In genomic region chr2:18940693-18941270, GRCm38 (mm10) we compare ENCODE assay signal across 15 mouse cellular contexts. TPM values are rescaled to one million over a fixed set of nuclear protein-coding genes. Genes with fewer than 3 reads are reported as not detected.
A peak's percentile ranks its signal among the peaks of the same experiment; 100 is the strongest.
DNase-seq lines count a peak whose midpoint lies in the region; ATAC-seq and TF ChIP-seq lines count a peak whose summit lies in the region.
"Had no signal": no experiment of that assay in that cellular context is flagged by ENCODE, and none has a peak within 500 bp of the region (broad histone marks: within the 10 kb centered on the region; RNA-seq: fewer than 3 reads in every experiment).

No protein-coding gene starts in this region.

- peaks cover 64% of the 10 kb centered on the region for H3K4me1 ChIP-seq in heart, embryonic 10.5 days
- peaks cover 55% of the 10 kb centered on the region for H3K4me1 ChIP-seq in kidney, embryonic 16.5 days (ENCODE audit: insufficient read depth, low read length)
- H3K4me1 ChIP-seq in heart, postnatal 0 days (ENCODE audit: control insufficient read depth, insufficient read depth): peaks cover 60% of the 10 kb centered on the region
- peaks cover 91% of the 10 kb centered on the region for H3K4me1 ChIP-seq in liver, embryonic 13.5 days (replicated peaks)
- H3K4me1 ChIP-seq in embryonic facial prominence, embryonic 10.5 days: peaks cover 46% of the 10 kb centered on the region

- no peak overlapping the region for H3K9ac ChIP-seq in kidney, embryonic 16.5 days (replicated peaks; ENCODE audit: low read length)
- H3K9ac ChIP-seq in heart, postnatal 0 days (replicated peaks; ENCODE audit: low read depth, low read length): no peak overlapping the region
- H3K9ac ChIP-seq in liver, embryonic 13.5 days: peak overlapping the region; percentile 55
- H3K9ac ChIP-seq: limb, embryonic 12.5 days; midbrain, embryonic 15.5 days; neural tube, embryonic 13.5 days had no signal

- peak; percentile 72 for DNase-seq in heart, embryonic 10.5 days (ENCODE audit: low spot score)
- no peak for DNase-seq in heart, postnatal 36 days
- DNase-seq in kidney, adult 18-20 months: no peak
- no peak for DNase-seq in heart, postnatal 0 days (ENCODE audit: low spot score)
- DNase-seq in liver, embryonic 13.5 days: no peak
- no peak for DNase-seq in left cerebral cortex, adult 2 months (ENCODE audit: extremely low spot score in 1 of 2, low spot score in 2 of 2)
- DNase-seq in embryonic facial prominence, embryonic 10.5 days (ENCODE audit: low spot score): no peak
- DNase-seq: cerebellum, adult 11 months; lung, postnatal 4 days; thymus, adult 18-20 months had no signal

- H3K36me3 ChIP-seq in heart, embryonic 10.5 days: no peaks in the 10 kb centered on the region
- H3K36me3 ChIP-seq in kidney, embryonic 16.5 days (ENCODE audit: insufficient read depth, low read length): no peaks in the 10 kb centered on the region
- H3K36me3 ChIP-seq in heart, postnatal 0 days (replicated peaks; ENCODE audit: control insufficient read depth, insufficient read depth, low read length): no peaks in the 10 kb centered on the region
- no peaks in the 10 kb centered on the region for H3K36me3 ChIP-seq in liver, embryonic 13.5 days
- H3K36me3 ChIP-seq in embryonic facial prominence, embryonic 10.5 days (replicated peaks): no peaks in the 10 kb centered on the region
- H3K36me3 ChIP-seq: limb, embryonic 12.5 days; midbrain, embryonic 15.5 days; neural tube, embryonic 13.5 days had no signal

- no peaks in the 10 kb centered on the region for H3K9me3 ChIP-seq in heart, embryonic 10.5 days
- H3K9me3 ChIP-seq in kidney, embryonic 16.5 days (ENCODE audit: low read length): no peaks in the 10 kb centered on the region
- no peaks in the 10 kb centered on the region for H3K9me3 ChIP-seq in heart, postnatal 0 days (replicated peaks; ENCODE audit: control insufficient read depth, low read length)
- H3K9me3 ChIP-seq in liver, embryonic 13.5 days (replicated peaks): no peaks in the 10 kb centered on the region
- H3K9me3 ChIP-seq in embryonic facial prominence, embryonic 10.5 days: no peaks in the 10 kb centered on the region
- H3K9me3 ChIP-seq: limb, embryonic 12.5 days; midbrain, embryonic 15.5 days; neural tube, embryonic 13.5 days had no signal

- WGBS in heart, embryonic 10.5 days: 27% methylated on average over 12 of the region's 12 CpGs
- 59% methylated on average over 12 of the region's 12 CpGs for WGBS in kidney, embryonic 16.5 days
- WGBS in heart, postnatal 0 days: 28% methylated on average over 12 of the region's 12 CpGs
- WGBS in liver, embryonic 13.5 days (ENCODE audit: insufficient replicate concordance): 10% methylated on average over 12 of the region's 12 CpGs
- WGBS in embryonic facial prominence, embryonic 10.5 days: 54% methylated on average over 12 of the region's 12 CpGs

- no peak overlapping the region for H3K4me3 ChIP-seq in heart, embryonic 10.5 days
- H3K4me3 ChIP-seq in kidney, embryonic 16.5 days (ENCODE audit: low read length): no peak overlapping the region
- H3K4me3 ChIP-seq in heart, postnatal 0 days (ENCODE audit: low read depth, low read length): no peak overlapping the region
- peak overlapping the region; percentile 34 for H3K4me3 ChIP-seq in liver, embryonic 13.5 days (replicated peaks)
- H3K4me3 ChIP-seq in left cerebral cortex, adult 2 months: no peak overlapping the region
- H3K4me3 ChIP-seq in embryonic facial prominence, embryonic 10.5 days: no peak overlapping the region
- H3K4me3 ChIP-seq: limb, embryonic 12.5 days; midbrain, embryonic 15.5 days; neural tube, embryonic 13.5 days had no signal

- TF ChIP-seq EP300 in heart, postnatal 0 days (IDR thresholded peaks at IDR 0.05; ENCODE audit: low read depth): no peak

- intact Hi-C loops in heart, postnatal 36 days (cut with DNase I): no loop called here
- intact Hi-C loops in left cerebral cortex, adult 2 months (cut with DNase I): no loop called here

- peak; percentile 43 for ATAC-seq in kidney, embryonic 16.5 days (ENCODE audit: low FRiP score, low TSS enrichment)
- ATAC-seq in heart, postnatal 0 days (ENCODE audit: insufficient read depth, low read depth): no peak
- no peak for ATAC-seq in liver, embryonic 13.5 days (ENCODE audit: low read depth)
- ATAC-seq: midbrain, embryonic 15.5 days; Patski had no signal

- no peaks in the 10 kb centered on the region for H3K27me3 ChIP-seq in heart, embryonic 10.5 days (ENCODE audit: insufficient read depth, poor library complexity, severe bottlenecking)
- H3K27me3 ChIP-seq in kidney, embryonic 16.5 days (ENCODE audit: insufficient read depth, low read length): no peaks in the 10 kb centered on the region
- H3K27me3 ChIP-seq in heart, postnatal 0 days (ENCODE audit: control insufficient read depth, insufficient read depth, low read length): no peaks in the 10 kb centered on the region
- no peaks in the 10 kb centered on the region for H3K27me3 ChIP-seq in liver, embryonic 13.5 days
- H3K27me3 ChIP-seq in embryonic facial prominence, embryonic 10.5 days (replicated peaks; ENCODE audit: low read depth, poor library complexity, severe bottlenecking): 0 out of 2 replicates have a peak, but pooled peaks cover 7% of the 10 kb centered on the region
- H3K27me3 ChIP-seq: midbrain, embryonic 15.5 days; neural tube, embryonic 13.5 days; Patski had no signal

- TF ChIP-seq CTCF in heart, postnatal 0 days (IDR thresholded peaks at IDR 0.05; ENCODE audit: low read depth): no peak
- TF ChIP-seq CTCF in left cerebral cortex, adult 2 months (IDR thresholded peaks at IDR 0.05): no peak

- no peak overlapping the region for H3K4me2 ChIP-seq in kidney, embryonic 16.5 days (replicated peaks; ENCODE audit: low read depth, low read length)
- peak overlapping the region; percentile 33; the same call in 1 of the 2 replicates for H3K4me2 ChIP-seq in heart, postnatal 0 days (ENCODE audit: low read depth, low read length)
- peak overlapping the region; percentile 65 for H3K4me2 ChIP-seq in liver, embryonic 13.5 days
- H3K4me2 ChIP-seq: limb, embryonic 12.5 days; midbrain, embryonic 15.5 days; neural tube, embryonic 13.5 days had no signal

- peak overlapping the region; percentile 72 for H3K27ac ChIP-seq in heart, embryonic 10.5 days
- peak overlapping the region; percentile 73 for H3K27ac ChIP-seq in kidney, embryonic 16.5 days (ENCODE audit: low read length)
- H3K27ac ChIP-seq in heart, postnatal 0 days (ENCODE audit: low read depth): peak overlapping the region; percentile 57
- H3K27ac ChIP-seq in liver, embryonic 13.5 days: peak overlapping the region; percentile 66
- H3K27ac ChIP-seq in left cerebral cortex, adult 2 months: no peak overlapping the region
- no peak overlapping the region for H3K27ac ChIP-seq in embryonic facial prominence, embryonic 10.5 days (replicated peaks)
- H3K27ac ChIP-seq: limb, embryonic 12.5 days; midbrain, embryonic 15.5 days; neural tube, embryonic 13.5 days had no signal

RNA-seq across cellular contexts. Expression of gene Pip4k2a, which starts 57.1 kb away (rescaled TPM):
- polyA plus RNA-seq in heart, embryonic 10.5 days (2016; fragmentation: Nextera tagmentation; extraction: Ambion mirVana): 7.4 and 12.0 TPM in 2 replicates
- 1 to 10 TPM; 8.0 to 8.6 TPM for total RNA-seq in heart, postnatal 36 days (2021)
- 13.0 TPM in 2 replicates for polyA plus RNA-seq in kidney, embryonic 16.5 days (2015; fragmentation: Nextera tagmentation; extraction: Ambion mirVana)
- 1.3 and 2.3 TPM in 2 replicates for total RNA-seq in heart, postnatal 0 days (2014; rRNA removed; ENCODE audit: low replicate concordance)
- polyA plus RNA-seq in heart, postnatal 0 days (2015; fragmentation: Nextera tagmentation; extraction: Ambion mirVana): 2.7 and 4.3 TPM in 2 replicates
- polyA plus RNA-seq in liver, embryonic 13.5 days (2015; fragmentation: Nextera tagmentation; extraction: Ambion mirVana): 15.8 and 18.8 TPM in 2 replicates
- total RNA-seq in left cerebral cortex, adult 2 months (2021): 10 to 100 TPM; 49.3 to 50.1 TPM
- 5.2 and 6.1 TPM in 2 replicates for polyA plus RNA-seq in embryonic facial prominence, embryonic 10.5 days (2016; fragmentation: Nextera tagmentation; extraction: Ambion mirVana)

RNA-seq across cellular contexts. Expression of gene 4930426L09Rik, which starts 57.4 kb away (rescaled TPM):
- 0.18 and 0.38 TPM in 2 replicates for polyA plus RNA-seq in heart, embryonic 10.5 days (2016; fragmentation: Nextera tagmentation; extraction: Ambion mirVana)
- under 1 TPM in 1 of 2 experiments, not detected in 1; 0.19 TPM for total RNA-seq in heart, postnatal 36 days (2021)
- polyA plus RNA-seq in kidney, embryonic 16.5 days (2015; fragmentation: Nextera tagmentation; extraction: Ambion mirVana): 0.17 and 0.42 TPM in 2 replicates
- total RNA-seq in heart, postnatal 0 days (2014; rRNA removed; ENCODE audit: low replicate concordance): 4.1 TPM in 1 of 2 replicates, not detected in the other
- 0.08 and 0.36 TPM in 2 replicates for polyA plus RNA-seq in heart, postnatal 0 days (2015; fragmentation: Nextera tagmentation; extraction: Ambion mirVana)
- polyA plus RNA-seq in liver, embryonic 13.5 days (2015; fragmentation: Nextera tagmentation; extraction: Ambion mirVana): 0.17 and 0.22 TPM in 2 replicates
- 1 to 10 TPM in 1 of 2 experiments, under 1 TPM in 1; 0.63 to 1.1 TPM for total RNA-seq in left cerebral cortex, adult 2 months (2021)
- polyA plus RNA-seq in embryonic facial prominence, embryonic 10.5 days (2016; fragmentation: Nextera tagmentation; extraction: Ambion mirVana): 0.24 and 0.30 TPM in 2 replicates

Comparison
In these comparisons a context has a peak if more than half of its experiments do, and no peak if none do; other contexts are left out.
1. H3K27ac ChIP-seq: peak in heart, embryonic 10.5 days (single experiment), kidney, embryonic 16.5 days (single experiment), heart, postnatal 0 days (single experiment) and liver, embryonic 13.5 days (single experiment); none in left cerebral cortex, adult 2 months (single experiment) and embryonic facial prominence, embryonic 10.5 days (single experiment).